Mouse (Mus musculus) inflammation-experienced regulatory T-cells, adult 6 months (primary cell): ENCODE data around the gene Drc7. TPM values are rescaled to one million over a fixed set of nuclear protein-coding genes. Genes with fewer than 3 reads are reported as not detected.

Experiments
- ATAC-seq: one replicate; pipeline ENCODE4 v1.8.0; 2017
- polyA plus RNA-seq, 3 experiments: library from polyadenylated mRNA; unstranded; fragments of 100-300 nt; shearing (Covaris generic); gene quantifications; one replicate each; pipeline ENCODE4 v1.2.1; 2017

Gene Drc7
- polyA plus RNA-seq, 3 experiments from 2014 or later: not detected

DNA sequence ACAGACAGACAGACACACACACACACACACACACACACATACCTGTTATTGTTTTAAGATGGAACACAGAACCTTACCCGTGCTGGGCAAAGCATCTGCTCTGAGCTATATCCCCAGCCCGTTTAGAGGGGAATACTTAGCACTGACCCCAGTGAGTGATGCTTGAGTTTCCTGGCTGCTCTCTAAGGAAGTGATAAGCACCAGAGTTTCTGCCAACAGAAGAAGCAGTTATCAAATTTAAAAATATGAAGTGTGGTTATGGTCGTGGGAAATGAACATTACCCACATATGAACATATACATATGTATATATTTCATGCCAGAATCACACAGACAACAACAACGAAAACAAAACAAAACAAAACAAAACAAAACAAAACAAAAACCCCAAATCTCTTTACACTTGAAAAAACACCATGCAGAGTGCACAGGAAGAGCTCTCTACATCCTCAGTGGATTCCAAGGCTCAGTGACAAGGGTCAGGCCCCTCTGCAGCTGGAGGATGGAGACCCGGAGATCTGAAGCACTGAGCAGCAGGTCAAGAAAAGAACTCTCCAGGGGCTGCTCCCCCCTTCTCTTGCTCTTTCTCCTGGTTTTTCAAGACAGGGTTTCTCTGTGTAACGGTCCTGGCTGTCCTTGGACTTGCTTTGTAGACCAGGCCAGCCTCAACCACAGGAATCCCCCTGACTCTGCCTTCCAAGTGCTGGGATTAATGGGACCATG, 5.1 kb downstream of the Drc7 start:
- ATAC-seq: no peak

DNA sequence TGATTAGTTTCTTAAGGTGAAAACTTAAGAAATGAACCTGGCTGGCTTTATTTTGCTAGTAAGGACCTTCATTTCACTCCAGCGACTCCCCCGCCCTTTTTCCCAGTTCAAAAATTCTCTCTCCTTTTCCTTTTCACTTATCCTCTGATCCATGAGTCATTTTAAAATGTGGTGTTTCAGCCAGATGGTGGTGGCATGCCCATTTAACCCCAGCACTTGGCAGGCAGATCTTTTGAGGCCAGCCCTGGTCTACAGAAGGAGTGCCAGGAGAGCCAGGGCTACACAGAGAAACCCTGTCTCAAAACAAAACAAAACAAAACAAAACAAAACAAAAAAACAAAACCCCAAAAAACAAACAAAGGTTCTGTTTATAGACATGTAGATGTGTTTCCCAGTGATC, 9.6 kb downstream of the Drc7 start:
- no peak for ATAC-seq

DNA sequence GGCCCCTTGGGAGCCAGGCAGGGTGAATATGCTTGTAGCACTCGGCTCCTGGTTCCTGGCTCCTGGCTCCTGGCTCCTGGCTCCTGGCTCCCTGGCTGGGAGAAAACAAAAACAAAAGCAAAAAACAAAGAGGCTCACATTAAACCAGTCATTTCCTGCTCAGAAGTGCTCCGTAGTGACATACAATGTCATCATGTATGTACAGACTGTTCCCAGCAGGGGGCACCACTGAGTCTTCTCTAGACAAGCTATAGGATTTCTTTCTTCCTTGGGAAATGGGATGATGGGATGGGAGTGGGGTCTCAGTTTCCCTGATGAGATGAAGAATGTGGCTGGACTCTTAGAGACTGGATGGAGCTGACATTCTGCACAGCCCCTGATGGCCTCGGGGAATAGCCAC, 12.7 kb downstream of the Drc7 start:
- peak; percentile 73 for ATAC-seq

DNA sequence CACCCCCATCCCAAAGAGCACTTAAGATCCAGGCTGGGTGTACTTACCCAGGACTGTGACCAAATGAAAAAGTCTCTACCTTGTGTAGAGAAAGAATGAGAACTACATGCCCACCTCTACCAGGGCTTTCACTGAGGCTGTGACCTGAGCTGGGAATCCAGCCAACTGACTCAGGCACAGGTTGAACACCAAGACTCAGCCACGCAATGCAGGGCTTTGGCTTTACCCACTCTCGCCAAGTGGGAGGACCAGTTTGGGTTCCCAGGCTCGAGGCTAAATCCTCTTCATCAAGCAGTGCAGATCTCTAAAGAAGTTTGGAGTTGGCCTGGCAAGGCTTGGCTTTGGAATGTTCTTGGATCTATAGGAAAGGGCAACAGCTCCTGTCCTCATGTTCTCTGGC, 20.6 kb downstream of the Drc7 start:
- ATAC-seq: no peak

DNA sequence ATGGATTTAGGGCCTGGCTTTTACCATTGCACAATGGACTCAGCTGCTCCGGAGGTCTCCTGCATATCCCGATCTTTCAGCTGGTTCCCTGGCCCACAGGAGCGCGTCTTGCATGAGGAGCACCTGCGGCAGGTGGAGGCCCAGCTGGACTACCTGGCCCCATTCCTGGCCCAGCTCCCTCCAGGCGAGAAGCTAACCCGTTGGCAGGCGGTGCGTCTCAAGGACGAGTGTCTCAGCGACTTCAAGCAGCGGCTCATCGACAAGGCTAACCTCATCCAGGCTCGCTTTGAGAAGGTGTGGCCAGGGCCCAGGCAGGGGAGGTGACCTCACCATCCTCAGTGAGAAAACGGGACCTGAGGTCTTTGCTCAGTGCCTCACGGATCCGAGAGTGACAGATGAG, 21.2 kb downstream of the Drc7 start:
- no peak for ATAC-seq

DNA sequence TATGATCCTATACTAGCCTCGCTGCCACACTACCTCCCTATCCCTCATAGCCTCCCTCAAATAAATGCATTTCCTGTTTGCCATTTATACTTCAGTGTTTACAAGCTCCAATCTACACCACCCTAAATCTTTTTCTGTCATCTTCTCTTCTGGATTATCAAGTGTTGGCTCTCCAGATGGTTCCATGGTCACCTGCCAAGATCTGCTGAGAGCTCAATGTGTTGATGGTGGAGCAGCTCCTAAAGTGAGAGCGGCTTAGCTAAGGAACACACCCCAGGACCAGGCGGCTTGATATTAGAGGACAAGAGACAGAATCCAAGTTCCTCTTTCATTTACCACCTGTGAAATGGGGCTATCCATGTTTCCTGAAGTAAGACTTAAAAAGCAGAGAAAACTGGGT, 23.2 kb downstream of the Drc7 start:
- no peak for ATAC-seq

DNA sequence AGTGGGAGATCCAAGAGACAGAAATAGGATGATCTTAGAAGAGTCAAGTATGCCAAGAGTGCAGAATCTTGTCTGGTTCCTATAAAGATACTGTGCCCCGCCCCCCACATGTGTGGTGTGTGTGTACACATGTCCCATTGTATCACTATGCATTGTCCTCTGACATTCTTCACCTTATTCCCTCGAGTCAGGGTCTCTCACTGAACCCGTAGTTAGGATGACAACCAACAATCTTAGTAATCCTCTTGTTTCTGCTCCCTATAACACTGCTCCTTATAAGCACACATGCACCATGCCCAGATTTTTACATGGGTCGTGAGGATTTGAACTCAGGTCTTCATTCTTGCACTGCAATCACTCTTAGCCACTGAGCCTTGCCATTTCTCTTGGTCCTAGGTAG, 24.4 kb downstream of the Drc7 start:
- no peak for ATAC-seq

DNA sequence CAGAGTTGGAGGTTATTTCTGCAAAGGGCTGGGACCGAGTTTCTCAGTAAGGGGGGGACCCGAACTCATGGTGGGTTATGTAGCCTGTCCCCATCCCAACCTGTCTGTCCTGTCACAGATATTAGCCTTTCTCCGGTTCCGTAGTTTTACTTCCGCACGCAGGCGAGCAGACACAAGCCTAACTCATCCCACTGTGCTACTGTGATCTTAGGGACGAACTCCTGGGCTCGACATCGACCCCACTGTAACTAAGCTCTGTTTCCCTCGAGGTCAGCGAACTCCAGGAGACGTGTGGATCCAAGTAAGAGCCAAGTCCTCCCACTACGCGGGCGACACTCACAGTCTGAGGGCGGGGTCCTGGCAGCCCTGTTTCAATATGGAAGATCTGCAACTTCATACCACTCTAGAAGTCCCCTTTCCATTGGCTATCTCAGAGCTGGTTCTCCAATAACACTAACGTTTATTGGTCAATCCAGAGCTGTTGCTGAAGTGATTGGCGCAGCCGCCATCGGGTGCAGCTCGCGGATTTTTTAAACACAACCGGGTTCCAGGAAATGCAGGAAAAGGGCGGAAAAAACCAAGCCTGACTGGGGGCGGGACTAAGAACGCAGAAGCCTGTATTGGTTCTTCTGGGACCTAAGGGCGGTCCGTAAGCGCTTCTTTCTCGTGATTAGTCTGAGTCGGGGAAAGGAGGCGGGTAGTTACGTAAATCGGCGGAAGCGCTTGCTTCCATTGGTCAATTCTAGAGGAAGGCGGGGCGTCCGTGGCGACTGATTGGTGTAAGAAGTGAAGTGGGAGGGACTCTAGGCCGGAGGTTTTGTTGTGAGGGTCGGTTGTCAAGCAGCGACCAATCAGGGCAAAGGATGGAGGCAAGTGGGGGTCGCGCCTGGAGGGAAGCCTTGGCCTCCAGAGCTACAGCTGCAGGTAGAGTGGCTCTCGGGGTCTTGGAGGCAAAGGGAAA, 25.8 kb downstream of the Drc7 start, which contains the start of gene Katnb1:
Katnb1 (plus strand) TSS at position 806 of the 961 bp plus-strand sequence.
- ATAC-seq: peak; percentile 92

DNA sequence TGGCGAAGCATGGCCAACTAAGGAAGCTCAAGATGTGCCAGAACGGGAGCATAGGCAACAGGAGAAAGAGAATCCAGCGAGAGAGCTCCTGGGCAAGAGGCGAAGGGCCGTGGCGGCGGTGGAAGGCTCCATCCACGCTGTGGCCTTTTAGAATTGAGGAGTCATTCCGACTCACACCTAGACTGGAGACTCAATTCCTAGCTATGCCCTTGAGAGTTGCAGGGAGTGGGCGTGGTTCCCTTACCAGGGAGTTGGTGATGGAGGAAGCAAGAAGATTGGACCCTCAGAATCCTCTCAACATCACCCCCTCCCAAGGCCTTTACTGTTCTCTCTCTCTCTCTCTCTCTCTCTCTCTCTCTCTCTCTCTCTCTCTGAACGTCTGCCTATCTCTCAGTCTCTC, 26.7 kb downstream of the Drc7 start:
- ATAC-seq: no peak

DNA sequence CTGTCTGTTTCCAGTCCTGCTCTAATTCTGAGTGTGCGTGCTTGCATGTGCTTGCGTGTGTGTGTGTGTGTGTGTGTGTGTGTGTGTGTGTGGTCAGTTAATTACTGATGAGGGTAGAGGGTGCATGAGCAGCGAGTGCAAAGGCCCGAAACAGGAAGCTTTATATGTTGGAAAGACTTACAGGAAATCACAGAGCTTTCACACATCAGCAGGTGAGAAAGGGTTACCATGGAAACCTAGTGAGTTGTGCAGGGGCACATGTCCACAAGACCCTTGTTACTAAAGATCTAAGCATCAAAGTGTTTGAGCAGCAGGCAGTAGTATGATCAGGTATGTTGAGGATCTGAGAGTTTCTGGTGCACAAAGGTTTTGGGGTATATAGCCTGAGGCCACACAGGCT, 29.4 kb downstream of the Drc7 start:
- ATAC-seq: no peak

DNA sequence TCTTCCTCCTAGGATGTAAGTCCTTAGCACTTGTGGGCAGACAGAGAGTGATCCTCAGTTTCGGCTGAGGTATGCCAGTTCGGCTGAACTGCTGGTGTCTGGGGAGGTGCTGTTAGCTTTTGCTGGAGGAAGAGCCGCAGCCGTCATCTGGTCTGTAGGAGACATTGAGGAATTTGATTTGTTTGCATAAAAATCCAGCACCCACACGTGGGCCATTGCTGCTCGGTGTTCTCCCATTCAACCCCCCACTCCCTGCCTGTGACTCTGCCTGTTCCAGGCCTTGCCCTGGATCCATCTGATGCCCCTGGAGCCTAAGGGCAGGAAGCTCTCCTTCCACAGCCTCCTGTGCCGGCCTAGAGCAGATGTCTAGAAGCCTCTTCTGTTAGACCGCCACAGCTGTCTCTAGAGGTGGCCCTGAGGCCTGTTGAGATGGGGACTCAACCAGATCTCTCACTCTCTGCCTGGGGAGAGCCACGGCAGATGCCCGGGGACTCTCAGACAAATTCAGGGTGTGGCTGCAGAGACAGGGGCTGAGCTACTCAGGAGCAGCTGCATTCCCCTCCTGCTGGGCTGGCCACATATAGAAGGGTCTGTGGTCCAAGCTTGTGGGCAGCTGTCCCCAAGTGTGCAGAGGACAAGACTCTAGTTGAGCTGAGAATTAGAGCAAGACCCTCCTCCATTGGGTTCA, 30.0 kb downstream of the Drc7 start:
- no peak for ATAC-seq

DNA sequence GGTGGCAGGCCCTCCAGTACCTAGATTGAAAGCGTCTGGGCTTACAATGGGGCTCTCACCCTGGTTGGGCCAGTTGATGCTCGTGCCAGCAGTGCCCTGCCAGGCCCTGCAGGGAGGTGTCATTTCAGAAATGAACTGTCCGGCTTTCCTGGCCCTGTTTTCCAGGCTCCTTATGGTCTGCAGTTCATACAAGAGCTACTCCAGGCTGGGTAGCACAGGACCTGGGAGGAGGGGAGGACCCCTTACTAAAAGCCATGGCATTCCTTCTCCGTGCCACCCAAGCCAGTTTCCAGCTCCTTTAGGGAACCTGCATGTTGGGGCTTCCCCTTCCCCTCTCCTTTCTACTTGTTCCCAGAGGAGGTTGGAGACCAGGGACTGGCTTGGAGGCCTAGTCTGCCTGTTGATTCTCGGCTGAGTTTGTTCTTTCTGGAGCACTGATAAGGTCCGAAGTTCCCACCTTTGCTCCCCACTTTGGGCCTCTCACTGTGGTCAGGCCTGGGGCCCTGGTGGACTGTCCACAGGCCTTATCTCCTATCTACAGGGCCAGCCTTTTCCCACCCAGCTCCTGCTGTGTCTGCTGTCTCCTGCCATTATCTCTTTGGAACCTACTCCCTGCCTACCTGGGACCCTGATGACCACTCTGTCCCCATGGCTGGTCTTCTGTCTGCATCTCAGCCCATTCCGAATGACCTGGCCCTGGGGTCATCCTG, 30.7 kb downstream of the Drc7 start:
- no peak for ATAC-seq

DNA sequence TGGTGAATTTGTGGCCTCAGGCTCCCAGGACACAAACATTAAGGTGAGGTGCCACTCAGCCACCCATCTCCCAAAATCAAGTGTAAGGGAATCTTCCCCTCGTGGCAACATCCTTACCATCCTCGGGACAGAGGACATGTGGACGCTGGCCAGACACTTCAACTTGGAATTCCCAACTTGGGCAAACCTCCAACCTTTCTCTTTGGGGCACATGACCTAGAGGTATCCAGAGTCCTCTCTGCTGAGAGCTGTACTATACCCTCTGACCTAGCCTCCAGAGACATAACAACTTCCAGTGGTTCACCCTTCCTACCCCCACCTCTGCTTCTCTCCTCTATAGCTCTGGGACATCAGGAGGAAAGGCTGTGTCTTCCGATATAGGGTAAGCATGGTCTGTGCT, 38.7 kb downstream of the Drc7 start:
- no peak for ATAC-seq

DNA sequence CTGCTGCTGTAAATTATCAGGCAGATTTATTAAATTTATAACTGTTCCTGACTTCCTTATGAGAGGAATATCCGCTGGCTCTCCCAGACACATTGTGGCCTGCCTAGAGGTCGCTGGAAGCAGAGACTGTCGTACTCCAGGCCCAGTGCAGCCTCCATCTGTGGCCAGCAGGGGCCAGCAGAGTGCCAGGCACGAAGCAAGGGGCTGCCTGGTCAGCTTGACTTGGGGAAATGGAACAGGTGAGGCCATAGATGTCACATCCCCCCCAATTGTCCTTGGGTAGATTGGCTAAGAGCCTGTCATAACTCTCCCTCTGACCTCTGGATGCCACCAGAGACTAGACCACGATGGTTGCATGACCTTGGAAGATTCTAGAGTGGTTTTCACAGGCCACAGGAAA, 44.1 kb downstream of the Drc7 start:
- ATAC-seq: peak; percentile 32

DNA sequence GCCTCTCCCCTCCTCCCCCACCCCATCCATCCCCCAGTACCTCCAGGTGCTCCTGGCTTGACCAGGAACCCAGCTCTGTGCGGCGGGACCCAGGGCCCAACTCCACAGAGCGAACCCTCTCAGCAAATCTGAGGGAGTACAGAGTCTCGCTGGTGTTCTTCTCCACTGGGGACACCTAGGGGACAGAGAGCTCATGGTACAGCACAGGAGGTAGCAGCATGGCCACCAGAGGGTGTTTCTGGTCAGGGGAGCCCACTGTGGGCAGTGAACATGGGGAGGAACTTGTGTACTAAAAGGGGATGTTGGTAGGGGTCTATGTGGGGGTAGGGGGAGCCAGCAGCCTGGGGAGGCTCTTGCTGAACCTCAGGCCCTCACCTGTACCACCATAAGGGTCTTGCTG, 47.1 kb downstream of the Drc7 start:
- ATAC-seq: no peak

DNA sequence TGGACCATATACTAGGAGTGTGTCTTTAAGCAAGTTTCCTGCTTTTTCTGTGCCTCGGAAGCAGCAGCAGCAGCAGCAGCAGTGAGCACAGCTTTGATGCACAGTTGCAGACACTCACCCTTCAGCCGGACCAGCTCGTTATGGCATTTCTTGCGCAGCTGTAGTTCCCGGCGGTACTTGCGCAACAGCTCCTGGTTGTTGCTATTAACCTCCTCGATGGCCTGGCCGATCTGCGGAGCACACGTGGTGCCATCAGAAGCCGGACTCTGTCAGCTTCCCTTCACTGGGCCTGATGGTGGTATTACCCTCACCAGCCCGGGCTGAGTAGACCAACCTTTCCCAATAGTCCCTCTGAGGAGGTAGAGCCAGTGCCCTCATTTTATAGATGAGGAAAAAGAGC, 52.4 kb downstream of the Drc7 start:
- no peak for ATAC-seq

DNA sequence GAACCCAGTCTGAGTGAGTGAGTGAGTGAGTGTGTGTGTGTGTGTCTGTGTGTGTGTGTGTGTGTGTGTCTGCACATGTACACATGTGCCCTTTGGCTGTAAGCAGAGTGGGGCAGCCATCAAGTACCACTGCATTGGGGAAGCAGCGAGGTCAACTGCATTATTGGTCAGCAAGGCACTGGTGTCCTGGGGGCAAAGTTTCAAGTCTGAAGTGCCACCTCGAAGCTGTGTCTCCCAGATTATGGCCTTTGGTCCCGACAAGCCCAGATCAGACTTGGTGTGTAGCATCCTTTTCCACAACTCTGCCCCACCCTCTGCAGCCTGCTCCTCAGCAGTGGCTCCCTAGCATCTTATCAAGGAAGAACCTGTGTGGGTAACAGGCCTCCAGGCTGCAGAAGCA, 57.7 kb downstream of the Drc7 start:
- no peak for ATAC-seq

DNA sequence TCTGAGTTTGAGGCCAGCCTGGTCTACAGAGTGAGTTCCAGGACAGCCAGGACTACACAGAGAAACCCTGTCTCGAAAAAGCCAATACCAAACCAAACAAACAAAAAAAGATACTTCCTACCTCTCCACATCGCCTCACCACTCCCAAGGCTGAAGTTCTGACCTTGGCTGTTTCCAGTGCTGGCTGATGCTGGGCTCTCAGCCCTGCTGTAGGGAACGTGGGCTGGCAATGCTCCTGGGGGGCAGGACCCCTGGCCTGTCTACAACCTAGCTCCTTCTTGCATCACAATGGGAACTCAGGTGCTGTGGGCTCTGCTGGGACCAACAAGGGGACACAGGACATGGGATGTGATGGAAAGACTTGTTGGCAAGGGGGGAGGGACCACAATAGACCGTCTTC, 58.2 kb downstream of the Drc7 start:
- ATAC-seq: no peak

DNA sequence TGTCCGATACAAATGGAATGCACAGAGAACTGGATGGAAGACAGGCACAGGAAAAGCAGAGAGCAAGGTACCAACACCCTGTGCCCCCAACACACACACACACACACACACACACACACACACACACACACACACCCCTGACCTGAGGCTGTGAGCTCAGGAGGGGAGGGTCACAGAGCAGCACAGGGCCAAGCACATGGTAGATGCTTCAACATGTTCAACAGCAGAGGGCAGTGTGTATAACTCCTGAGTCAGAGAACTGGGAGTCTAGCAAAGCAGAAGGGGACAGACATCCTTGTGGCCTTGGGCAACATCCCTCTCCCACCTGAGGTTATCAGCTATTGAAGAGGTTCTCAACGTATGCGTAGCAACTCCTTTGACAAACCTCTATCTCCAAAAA, 58.8 kb downstream of the Drc7 start:
- no peak for ATAC-seq

DNA sequence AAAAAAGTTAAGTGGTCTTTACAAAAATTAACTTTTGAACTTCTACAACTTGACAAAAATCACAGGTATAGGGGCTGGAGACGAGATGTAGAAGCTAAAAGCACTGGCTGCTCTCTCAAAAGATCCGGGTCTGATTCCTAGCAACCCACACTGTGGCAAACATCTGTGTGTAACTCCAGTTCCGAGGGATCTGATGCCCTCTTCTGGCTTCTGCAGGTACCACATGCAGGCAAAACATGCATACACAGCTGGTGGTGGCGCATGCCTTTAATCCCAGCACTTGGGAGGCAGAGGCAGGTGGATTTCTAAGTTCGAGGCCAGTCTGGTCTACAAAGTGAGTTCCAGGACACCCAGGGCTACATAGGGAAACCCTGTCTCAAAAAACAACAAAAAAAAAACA, 68.6 kb downstream of the Drc7 start:
- ATAC-seq: no peak

DNA sequence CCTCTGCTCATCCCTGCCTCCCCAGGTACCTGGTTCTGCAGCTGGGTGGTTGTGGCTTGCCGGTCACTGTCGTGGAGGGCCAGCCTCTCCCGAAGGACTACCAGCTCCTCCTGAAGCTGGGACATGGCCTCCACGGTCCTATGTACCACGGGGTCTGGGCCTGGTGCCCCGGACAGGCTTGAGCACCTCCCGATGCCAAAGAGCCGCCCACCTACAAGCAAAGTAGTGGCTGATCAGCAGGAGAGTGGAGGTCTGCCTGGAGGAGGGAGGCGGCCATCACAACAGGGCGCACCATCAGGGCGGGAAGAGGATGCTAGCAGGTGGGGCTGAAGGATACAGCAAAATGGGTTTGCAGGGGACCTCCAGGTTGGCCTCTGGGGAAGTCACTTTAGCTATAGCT, 71.6 kb downstream of the Drc7 start:
- no peak for ATAC-seq

DNA sequence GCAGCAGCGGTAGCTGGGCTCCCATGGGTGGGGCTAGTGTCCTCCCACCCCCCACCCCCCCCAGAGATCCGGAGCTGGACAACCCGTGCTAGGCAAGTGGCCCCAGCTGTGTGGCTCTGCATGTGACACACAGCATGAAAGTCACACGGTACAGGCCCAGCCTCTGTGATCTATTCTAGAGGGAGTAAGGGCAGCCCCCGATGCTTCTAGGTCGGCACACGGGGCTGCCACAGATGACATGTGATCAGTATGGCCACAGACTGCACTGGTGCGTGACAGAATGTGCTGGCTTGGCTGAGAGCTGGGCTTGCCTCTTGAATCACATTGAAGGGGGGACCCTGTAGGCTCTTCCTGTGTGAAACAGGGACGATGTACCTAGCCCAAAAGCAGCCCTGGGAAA, 72.8 kb downstream of the Drc7 start:
- ATAC-seq: no peak
